In the genomic region with DNA sequence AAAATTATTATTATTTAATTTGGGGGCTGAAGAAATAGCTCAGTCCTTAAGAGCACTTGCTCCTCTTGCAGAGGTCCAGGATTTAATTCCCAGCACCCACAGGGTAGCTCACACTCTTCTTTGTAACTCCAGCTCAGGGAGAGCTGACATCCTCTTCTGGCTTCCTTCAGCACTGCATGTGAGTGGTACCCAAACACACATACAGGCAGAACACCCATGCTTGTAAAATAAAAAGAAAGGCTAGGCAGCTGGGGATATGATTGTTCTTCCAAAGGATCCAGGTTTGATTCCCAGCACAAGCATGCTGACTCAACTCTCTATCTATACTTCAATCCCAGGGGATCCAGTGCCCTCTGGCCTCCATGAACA, we compare ENCODE assay signal across 8 mouse cellular contexts. TPM values are rescaled to one million over a fixed set of nuclear protein-coding genes. Genes with fewer than 3 reads are reported as not detected.
DNase-seq lines count a peak whose midpoint lies in the region; ATAC-seq and TF ChIP-seq lines count a peak whose summit lies in the region.

No protein-coding gene starts in this region.

- H3ac ChIP-seq in myocyte (ENCODE audit: control insufficient read depth, insufficient read length), result no peak overlapping the region

- no peak for TF ChIP-seq CTCF in kidney, postnatal 0 days (IDR thresholded peaks at IDR 0.05; ENCODE audit: low read depth)

- DNase-seq in kidney, postnatal 0 days (ENCODE audit: low spot score), result no peak
- no peak for DNase-seq in kidney, postnatal 14 days
- no peak for DNase-seq in intestine, embryonic 14.5 days (ENCODE audit: low spot score)
- DNase-seq in cerebellum, adult 9-11 months, result no peak
- no peak for DNase-seq in frontal cortex, postnatal 14 days (ENCODE audit: low spot score in 2 of 2)
- DNase-seq in urinary bladder, postnatal 10 days (ENCODE audit: low spot score), result no peak

- TF ChIP-seq POLR2A in myocyte (IDR thresholded peaks at IDR 0.05; ENCODE audit: insufficient read length, low read depth), result no peak

- no peak overlapping the region for H3K4me3 ChIP-seq in kidney, postnatal 0 days (replicated peaks; ENCODE audit: low read depth, low read length)
- H3K4me3 ChIP-seq in brown adipose tissue, adult 24 weeks (ENCODE audit: insufficient read depth, low read depth, low read length), result peak overlapping the region; percentile 43; the same call in 1 of the 2 replicates
- peak overlapping the region; percentile 94; the same call in 1 of the 2 replicates for H3K4me3 ChIP-seq in intestine, embryonic 14.5 days (ENCODE audit: low read depth, low read length)
- H3K4me3 ChIP-seq in myocyte, result peak overlapping the region; percentile 75

- H3K27ac ChIP-seq in kidney, postnatal 0 days, result no peak overlapping the region
- peak overlapping the region; percentile 65 for H3K27ac ChIP-seq in brown adipose tissue, adult 24 weeks (replicated peaks; ENCODE audit: low read depth, low read length)
- no peak overlapping the region for H3K27ac ChIP-seq in intestine, embryonic 14.5 days (ENCODE audit: low read depth)

- peak overlapping the region; percentile 61; the same call in 1 of the 2 replicates for H3K4me2 ChIP-seq in kidney, postnatal 0 days (ENCODE audit: low read length)
- peak overlapping the region; percentile 97 for H3K4me2 ChIP-seq in intestine, embryonic 14.5 days (ENCODE audit: low read length)
- peak overlapping the region; percentile 80 for H3K4me2 ChIP-seq in myocyte (ENCODE audit: low read depth)

- no peak overlapping the region for H3K9ac ChIP-seq in kidney, postnatal 0 days (ENCODE audit: low read depth, low read length)
- H3K9ac ChIP-seq in intestine, embryonic 14.5 days (ENCODE audit: low read length), result no peak overlapping the region

- peaks cover 14% of the 10 kb centered on the region for H3K36me3 ChIP-seq in kidney, postnatal 0 days (ENCODE audit: insufficient read depth, low read length)
- H3K36me3 ChIP-seq in intestine, embryonic 14.5 days (ENCODE audit: control insufficient read depth, insufficient read depth, low read length), result peaks cover 17% of the 10 kb centered on the region
- H3K36me3 ChIP-seq in myocyte (ENCODE audit: control insufficient read depth, insufficient read depth), result peaks cover 11% of the 10 kb centered on the region

- ATAC-seq in kidney, postnatal 0 days (replicated peaks; ENCODE audit: low FRiP score, low read depth), result no peak
- ATAC-seq in intestine, embryonic 14.5 days (replicated peaks; ENCODE audit: low FRiP score, low TSS enrichment, low read depth), result no peak

- no peaks in the 10 kb centered on the region for H3K9me3 ChIP-seq in kidney, postnatal 0 days (replicated peaks; ENCODE audit: low read length)
- no peaks in the 10 kb centered on the region for H3K9me3 ChIP-seq in intestine, embryonic 14.5 days (ENCODE audit: control insufficient read depth, low read length)

- peaks cover 13% of the 10 kb centered on the region; the same call in 1 of the 2 replicates for H3K4me1 ChIP-seq in kidney, postnatal 0 days (replicated peaks; ENCODE audit: insufficient read depth, low read length)
- H3K4me1 ChIP-seq in brown adipose tissue, adult 24 weeks (ENCODE audit: control insufficient read depth, insufficient read depth, insufficient read length, low read length), result 0 out of 2 replicates have a peak, but pooled peaks cover 10% of the 10 kb centered on the region
- peaks cover 24% of the 10 kb centered on the region for H3K4me1 ChIP-seq in intestine, embryonic 14.5 days (replicated peaks; ENCODE audit: control insufficient read depth, insufficient read depth, low read length)

- peaks cover 23% of the 10 kb centered on the region for H3K79me2 ChIP-seq in myocyte (ENCODE audit: control insufficient read depth, insufficient read depth)

- H3K27me3 ChIP-seq in kidney, postnatal 0 days (ENCODE audit: insufficient read depth, low read length), result no peaks in the 10 kb centered on the region
- H3K27me3 ChIP-seq in intestine, embryonic 14.5 days (replicated peaks; ENCODE audit: control insufficient read depth, insufficient read depth, low read length), result no peaks in the 10 kb centered on the region
- no peaks in the 10 kb centered on the region for H3K27me3 ChIP-seq in myocyte (ENCODE audit: control insufficient read depth, insufficient read depth, insufficient read length)

TF ChIP-seq in myocyte, 11 proteins besides CTCF, POLR2A, EP300 and RAD21:
- no peak for TF ChIP-seq TCF3 (IDR thresholded peaks at IDR 0.05; ENCODE audit: insufficient read length, low read depth)
- TF ChIP-seq MYOG (IDR thresholded peaks at IDR 0.05; ENCODE audit: control insufficient read depth in 1 of 3, insufficient read depth in 1 of 3, insufficient read length in 2 of 3, low read depth in 2 of 3), result no peak
- TF ChIP-seq SRF (IDR thresholded peaks at IDR 0.05; ENCODE audit: control insufficient read depth, insufficient read length, low read depth), result no peak
- TF ChIP-seq USF1 (IDR thresholded peaks at IDR 0.05; ENCODE audit: low read depth), result no peak
- TF ChIP-seq TCF12 (IDR thresholded peaks at IDR 0.05; ENCODE audit: insufficient read depth, poor library complexity, severe bottlenecking), result no peak
- TF ChIP-seq REST (IDR thresholded peaks at IDR 0.05; ENCODE audit: insufficient read depth, insufficient read length), result no peak
- TF ChIP-seq CEBPB (IDR thresholded peaks at IDR 0.05; ENCODE audit: insufficient read depth, poor library complexity, severe bottlenecking), result no peak
- no peak for TF ChIP-seq POLR2AphosphoS2 (IDR thresholded peaks at IDR 0.05; ENCODE audit: insufficient read length, low read depth)
- no peak for TF ChIP-seq MAX (IDR thresholded peaks at IDR 0.05; ENCODE audit: low read depth)
- TF ChIP-seq E2F4 (IDR thresholded peaks at IDR 0.05; ENCODE audit: insufficient read depth), result no peak
- no peak for TF ChIP-seq MYOD1 (IDR thresholded peaks at IDR 0.05; ENCODE audit: control insufficient read depth in 1 of 3, insufficient read length in 2 of 3, low read depth in 2 of 3)
TF ChIP-seq in myocyte: peak in this region for 0.

RNA-seq across cellular contexts. Expression of a gene that starts 0.6 kb away (rescaled TPM):
- polyA plus RNA-seq in kidney, postnatal 0 days (2015; fragmentation: Nextera tagmentation; extraction: Ambion mirVana), result 185 and 187 TPM in 2 replicates
- 68.9 and 71.7 TPM in 2 replicates for polyA plus RNA-seq in brown adipose tissue, adult 24 weeks (2012; ENCODE audit: insufficient read depth, insufficient read length, missing spikeins)
- polyA plus RNA-seq in intestine, embryonic 14.5 days (2014; fragmentation: Nextera tagmentation; extraction: Ambion mirVana), result 148 and 151 TPM in 2 replicates
- 152 TPM for polyA plus RNA-seq in myocyte (2012; fragmentation: generic; extraction: Trizol)

RNA-seq across cellular contexts. Expression of a gene that starts 3.4 kb away (rescaled TPM):
- polyA plus RNA-seq in kidney, postnatal 0 days (2015; fragmentation: Nextera tagmentation; extraction: Ambion mirVana), result 3.6 TPM in 2 replicates
- polyA plus RNA-seq in brown adipose tissue, adult 24 weeks (2012; ENCODE audit: insufficient read depth, insufficient read length, missing spikeins), result 1.2 and 2.8 TPM in 2 replicates
- polyA plus RNA-seq in intestine, embryonic 14.5 days (2014; fragmentation: Nextera tagmentation; extraction: Ambion mirVana), result 4.2 and 4.3 TPM in 2 replicates
- polyA plus RNA-seq in myocyte (2012; fragmentation: generic; extraction: Trizol), result 2.4 TPM

RNA-seq across cellular contexts. Expression of a gene that starts 12.7 kb away (rescaled TPM):
- 28.4 and 28.6 TPM in 2 replicates for polyA plus RNA-seq in kidney, postnatal 0 days (2015; fragmentation: Nextera tagmentation; extraction: Ambion mirVana)
- 4.2 and 8.6 TPM in 2 replicates for polyA plus RNA-seq in brown adipose tissue, adult 24 weeks (2012; ENCODE audit: insufficient read depth, insufficient read length, missing spikeins)
- polyA plus RNA-seq in intestine, embryonic 14.5 days (2014; fragmentation: Nextera tagmentation; extraction: Ambion mirVana), result 17.2 and 18.9 TPM in 2 replicates
- polyA plus RNA-seq in myocyte (2012; fragmentation: generic; extraction: Trizol), result 19.6 TPM

RNA-seq across cellular contexts. Expression of a gene that starts 20.2 kb away (rescaled TPM):
- polyA plus RNA-seq in kidney, postnatal 0 days (2015; fragmentation: Nextera tagmentation; extraction: Ambion mirVana), result 32.2 and 35.9 TPM in 2 replicates
- 27.1 and 28.9 TPM in 2 replicates for polyA plus RNA-seq in brown adipose tissue, adult 24 weeks (2012; ENCODE audit: insufficient read depth, insufficient read length, missing spikeins)
- polyA plus RNA-seq in intestine, embryonic 14.5 days (2014; fragmentation: Nextera tagmentation; extraction: Ambion mirVana), result 38.5 and 48.4 TPM in 2 replicates
- polyA plus RNA-seq in myocyte (2012; fragmentation: generic; extraction: Trizol), result 18.7 TPM

RNA-seq across cellular contexts. Expression of a gene that starts 20.9 kb away (rescaled TPM):
- 5.5 and 6.3 TPM in 2 replicates for polyA plus RNA-seq in kidney, postnatal 0 days (2015; fragmentation: Nextera tagmentation; extraction: Ambion mirVana)
- 31.0 and 31.1 TPM in 2 replicates for polyA plus RNA-seq in brown adipose tissue, adult 24 weeks (2012; ENCODE audit: insufficient read depth, insufficient read length, missing spikeins)
- polyA plus RNA-seq in intestine, embryonic 14.5 days (2014; fragmentation: Nextera tagmentation; extraction: Ambion mirVana), result 6.5 and 7.7 TPM in 2 replicates
- polyA plus RNA-seq in myocyte (2012; fragmentation: generic; extraction: Trizol), result 42.1 TPM
